Mouse (Mus musculus): ENCODE data around the gene Sept11. TPM values are rescaled to one million over a fixed set of nuclear protein-coding genes. Genes with fewer than 3 reads are reported as not detected.

Sept11 gene
- polyA plus RNA-seq, 1 experiment, result 102 TPM

GRCm38 (mm10) chr5:93104987-93105823 lies 12.0 kb downstream of the Sept11 start:
- Histone ChIP-seq H3K79me3 (ENCODE audit: low read depth) (peaks cover 72% of the 10 kb centered on the region), H3ac (ENCODE audit: control insufficient read depth, insufficient read length, low read depth) (no peak overlapping the region), H3K36me3 (ENCODE audit: control insufficient read depth, insufficient read depth) (peaks cover 29% of the 10 kb centered on the region), H3K27me3 (ENCODE audit: control insufficient read depth, insufficient read depth, insufficient read length) (no peaks in the 10 kb centered on the region), H3K79me2 (ENCODE audit: control insufficient read depth, insufficient read depth) (peaks cover 88% of the 10 kb centered on the region), H3K4me3 (ENCODE audit: insufficient read depth, poor library complexity, severe bottlenecking) (no peak overlapping the region)
- TF ChIP-seq FOSL1 (IDR thresholded peaks at IDR 0.05; ENCODE audit: insufficient read depth, low read length, poor library complexity, severe bottlenecking) (peak; percentile 19), CEBPB (IDR thresholded peaks at IDR 0.05; ENCODE audit: low read depth) (no peak), MAX (IDR thresholded peaks at IDR 0.05) (no peak)

- Histone ChIP-seq H3ac (ENCODE audit: control insufficient read depth, insufficient read length, low read depth) (no peak overlapping the region), H3K79me3 (ENCODE audit: low read depth) (peaks cover 72% of the 10 kb centered on the region), H3K36me3 (ENCODE audit: control insufficient read depth, insufficient read depth) (peaks cover 28% of the 10 kb centered on the region), H3K79me2 (ENCODE audit: control insufficient read depth, insufficient read depth) (peaks cover 88% of the 10 kb centered on the region), H3K27me3 (ENCODE audit: control insufficient read depth, insufficient read depth, insufficient read length) (no peaks in the 10 kb centered on the region), H3K4me3 (ENCODE audit: insufficient read depth, poor library complexity, severe bottlenecking) (no peak overlapping the region)
- TF ChIP-seq MYOD1 (IDR thresholded peaks at IDR 0.05; ENCODE audit: control insufficient read depth, insufficient read length, low read depth) (no peak), CEBPB (IDR thresholded peaks at IDR 0.05; ENCODE audit: low read depth) (no peak), USF1 (IDR thresholded peaks at IDR 0.05; ENCODE audit: low read depth) (no peak), MYOG (IDR thresholded peaks at IDR 0.05; ENCODE audit: control insufficient read depth, extremely low read depth, insufficient read length) (no peak), MAX (IDR thresholded peaks at IDR 0.05) (no peak), FOSL1 (IDR thresholded peaks at IDR 0.05; ENCODE audit: insufficient read depth, low read length, poor library complexity, severe bottlenecking) (no peak), CTCF (IDR thresholded peaks at IDR 0.05; ENCODE audit: control insufficient read depth, insufficient read depth, insufficient read length) (no peak)
Measured at GRCm38 (mm10) chr5:93106048-93106447, 12.8 kb downstream of the Sept11 start.

- peaks cover 28% of the 10 kb centered on the region for H3K36me3 ChIP-seq (ENCODE audit: control insufficient read depth, insufficient read depth)
- no peak overlapping the region for H3ac ChIP-seq (ENCODE audit: control insufficient read depth, insufficient read length, low read depth)
- no peak overlapping the region for H3K4me3 ChIP-seq (ENCODE audit: insufficient read depth, poor library complexity, severe bottlenecking)
- peaks cover 79% of the 10 kb centered on the region for H3K79me3 ChIP-seq (ENCODE audit: low read depth)
- no peaks in the 10 kb centered on the region for H3K27me3 ChIP-seq (ENCODE audit: control insufficient read depth, insufficient read depth, insufficient read length)
- TF ChIP-seq MYOG (IDR thresholded peaks at IDR 0.05; ENCODE audit: control insufficient read depth, extremely low read depth, insufficient read length) (no peak), USF1 (IDR thresholded peaks at IDR 0.05; ENCODE audit: low read depth) (no peak), CTCF (IDR thresholded peaks at IDR 0.05; ENCODE audit: control insufficient read depth, insufficient read depth, insufficient read length) (no peak), MYOD1 (IDR thresholded peaks at IDR 0.05; ENCODE audit: control insufficient read depth, insufficient read length, low read depth) (no peak), FOSL1 (IDR thresholded peaks at IDR 0.05; ENCODE audit: insufficient read depth, low read length, poor library complexity, severe bottlenecking) (no peak), CEBPB (IDR thresholded peaks at IDR 0.05; ENCODE audit: low read depth) (no peak), MAX (IDR thresholded peaks at IDR 0.05) (no peak)
- peaks cover 90% of the 10 kb centered on the region for H3K79me2 ChIP-seq (ENCODE audit: control insufficient read depth, insufficient read depth)
Measured at GRCm38 (mm10) chr5:93108703-93109102, 15.5 kb downstream of the Sept11 start.

DNA sequence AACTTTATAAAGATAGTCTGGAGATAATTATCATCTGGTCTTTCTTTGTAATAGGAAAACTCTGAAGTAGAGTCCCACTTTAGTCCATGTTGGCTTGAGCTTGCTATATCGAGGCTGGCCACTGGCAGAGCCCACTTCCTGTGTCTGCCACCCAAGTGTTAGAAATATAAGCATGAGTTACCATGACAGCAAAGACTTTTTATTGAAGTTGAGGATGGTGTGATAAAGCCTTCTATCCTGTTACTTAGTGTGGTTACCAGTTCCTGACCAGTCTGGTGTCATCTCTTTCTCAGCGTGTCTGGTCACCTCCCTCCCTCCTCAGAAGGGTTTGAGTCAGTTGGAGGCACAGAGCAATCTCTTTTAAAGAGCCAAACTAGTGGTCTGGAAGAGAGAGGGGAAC lies 16.3 kb downstream of the Sept11 start:
- Histone ChIP-seq H3K4me3 (ENCODE audit: insufficient read depth, poor library complexity, severe bottlenecking) (no peak overlapping the region), H3K79me2 (ENCODE audit: control insufficient read depth, insufficient read depth) (peaks cover 91% of the 10 kb centered on the region), H3K36me3 (ENCODE audit: control insufficient read depth, insufficient read depth) (peaks cover 35% of the 10 kb centered on the region), H3K79me3 (ENCODE audit: low read depth) (peaks cover 82% of the 10 kb centered on the region), H3ac (ENCODE audit: control insufficient read depth, insufficient read length, low read depth) (no peak overlapping the region), H3K27me3 (ENCODE audit: control insufficient read depth, insufficient read depth, insufficient read length) (no peaks in the 10 kb centered on the region)
- no peak for TF ChIP-seq USF1 (IDR thresholded peaks at IDR 0.05; ENCODE audit: low read depth)
- TF ChIP-seq CEBPB (IDR thresholded peaks at IDR 0.05; ENCODE audit: low read depth), result no peak
- no peak for TF ChIP-seq MAX (IDR thresholded peaks at IDR 0.05)
- TF ChIP-seq CTCF (IDR thresholded peaks at IDR 0.05; ENCODE audit: control insufficient read depth, insufficient read depth, insufficient read length), result no peak
- TF ChIP-seq MYOD1 (IDR thresholded peaks at IDR 0.05; ENCODE audit: control insufficient read depth, insufficient read length, low read depth), result no peak
- TF ChIP-seq MYOG (IDR thresholded peaks at IDR 0.05; ENCODE audit: control insufficient read depth, extremely low read depth, insufficient read length), result no peak
- no peak for TF ChIP-seq FOSL1 (IDR thresholded peaks at IDR 0.05; ENCODE audit: insufficient read depth, low read length, poor library complexity, severe bottlenecking)

DNA sequence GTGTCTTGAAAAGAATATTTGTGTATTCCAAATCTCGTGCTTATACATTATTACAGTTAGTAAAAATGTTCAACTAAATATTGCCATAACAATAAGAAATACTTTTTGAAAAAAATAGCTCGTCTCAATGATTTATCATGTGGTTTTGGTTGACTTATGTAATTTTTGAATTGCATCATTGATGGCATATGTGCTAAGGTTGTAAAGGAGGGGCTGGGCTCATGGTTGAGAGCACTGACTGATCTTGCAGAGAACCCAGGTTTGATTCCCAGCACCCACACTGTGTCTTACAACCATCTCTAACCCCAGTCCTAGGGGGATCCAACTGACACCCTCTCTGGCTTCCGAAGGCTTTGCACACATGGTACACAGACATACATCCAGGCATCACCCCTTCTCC lies 19.1 kb downstream of the Sept11 start:
- peaks cover 94% of the 10 kb centered on the region for H3K79me3 ChIP-seq (ENCODE audit: low read depth)
- H3K27me3 ChIP-seq (ENCODE audit: control insufficient read depth, insufficient read depth, insufficient read length), result no peaks in the 10 kb centered on the region
- H3ac ChIP-seq (ENCODE audit: control insufficient read depth, insufficient read length, low read depth), result no peak overlapping the region
- peaks cover 51% of the 10 kb centered on the region for H3K36me3 ChIP-seq (ENCODE audit: control insufficient read depth, insufficient read depth)
- TF ChIP-seq FOSL1 (IDR thresholded peaks at IDR 0.05; ENCODE audit: insufficient read depth, low read length, poor library complexity, severe bottlenecking) (no peak), CEBPB (IDR thresholded peaks at IDR 0.05; ENCODE audit: low read depth) (no peak), MAX (IDR thresholded peaks at IDR 0.05) (no peak), USF1 (IDR thresholded peaks at IDR 0.05; ENCODE audit: low read depth) (no peak), MYOG (IDR thresholded peaks at IDR 0.05; ENCODE audit: control insufficient read depth, extremely low read depth, insufficient read length) (no peak), CTCF (IDR thresholded peaks at IDR 0.05; ENCODE audit: control insufficient read depth, insufficient read depth, insufficient read length) (no peak), MYOD1 (IDR thresholded peaks at IDR 0.05; ENCODE audit: control insufficient read depth, insufficient read length, low read depth) (no peak)
- peaks cover 98% of the 10 kb centered on the region for H3K79me2 ChIP-seq (ENCODE audit: control insufficient read depth, insufficient read depth)
- H3K4me3 ChIP-seq (ENCODE audit: insufficient read depth, poor library complexity, severe bottlenecking), result no peak overlapping the region
